Mouse (Mus musculus) stomach, embryonic 15.5 days (tissue): ENCODE measurements around the gene Tti1. TPM values are rescaled to one million over a fixed set of nuclear protein-coding genes. Genes with fewer than 3 reads are reported as not detected.

Experiments
- ATAC-seq: fragments of 200-750 bp; cut with Nextera tagmentation; 2 replicates; pipeline ENCODE4 v1.8.0; 2017; ENCODE audit warnings: low read depth, moderate number of reproducible peaks, moderate TSS enrichment; ENCODE audit not compliant: insufficient read depth, low FRiP score
- H3K27ac ChIP-seq: fragments of 300-500 bp; sonication (generic); 2 replicates; pipeline ENCODE4 v1.5.1; 2015; ENCODE audit warnings: mild to moderate bottlenecking, inconsistent platforms
- H3K27me3 ChIP-seq: fragments of 300-500 bp; sonication (generic); replicated peaks from 2 replicates; pipeline ENCODE4 v1.6.1; 2015; ENCODE audit warnings: inconsistent platforms
- H3K36me3 ChIP-seq: fragments of 300-500 bp; sonication (generic); 2 replicates; pipeline ENCODE4 v1.6.1; 2015; ENCODE audit warnings: inconsistent platforms
- H3K4me1 ChIP-seq: fragments of 300-500 bp; sonication (generic); 2 replicates; pipeline ENCODE4 v1.6.1; 2015; ENCODE audit warnings: inconsistent platforms
- H3K4me2 ChIP-seq: fragments of 300-500 bp; sonication (generic); 2 replicates; pipeline ENCODE4 v1.6.1; 2015; ENCODE audit warnings: mild to moderate bottlenecking, inconsistent platforms
- H3K4me3 ChIP-seq: fragments of 300-500 bp; sonication (generic); replicated peaks from 2 replicates; pipeline ENCODE4 v1.5.1; 2015; ENCODE audit warnings: inconsistent platforms
- H3K9ac ChIP-seq: fragments of 300-500 bp; sonication (generic); 2 replicates; pipeline ENCODE4 v1.6.1; 2015; ENCODE audit warnings: inconsistent platforms
- H3K9me3 ChIP-seq: fragments of 300-500 bp; sonication (generic); 2 replicates; pipeline ENCODE4 v1.6.1; 2016; ENCODE audit warnings: inconsistent platforms
- WGBS: fragments of 180-500 bp; shearing (Covaris S2); methylation state at CpG from one replicate; pipeline ENCODE4 v1.1.7; 2015; 5-methylcytosine and 5-hydroxymethylcytosine counted together
- polyA plus RNA-seq: library from polyadenylated mRNA; unstranded; fragments of >200 nt; fragmentation: Nextera tagmentation; extraction: Ambion mirVana; gene quantifications from 2 replicates; pipeline ENCODE4 v1.2.1, GENCODE M21; 2015

The Tti1 gene
- polyA plus RNA-seq, 1 experiment from 2014 or later, result 18.2 TPM

DNA sequence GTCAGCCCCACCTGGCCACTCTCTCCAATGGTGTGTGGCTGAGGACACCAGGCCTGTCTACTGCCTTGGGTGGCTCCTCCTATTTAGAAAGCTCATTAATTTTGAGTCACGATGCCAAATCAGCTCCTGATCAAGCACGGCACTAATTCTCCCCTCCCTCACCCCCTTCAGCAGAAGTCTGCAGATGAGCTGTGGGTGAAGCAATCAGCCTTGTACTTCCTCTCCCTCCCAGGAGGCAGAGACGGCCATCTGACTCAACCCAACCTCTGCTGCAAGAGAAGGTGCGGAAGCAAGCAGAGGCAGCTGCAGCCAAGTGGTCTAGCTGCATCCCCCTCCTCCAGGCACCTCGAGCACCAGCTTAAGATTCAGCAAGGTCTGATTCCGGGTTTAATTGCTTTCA lies 37.2 kb downstream of the Tti1 start:
- 71% methylated on average over 6 of the region's 6 CpGs for WGBS
- no peaks in the 10 kb centered on the region for H3K4me1 ChIP-seq
- ATAC-seq, result no peak
- H3K36me3 ChIP-seq, result peaks cover 8% of the 10 kb centered on the region; the same call in 1 of the 2 replicates
- H3K9ac ChIP-seq, result no peak overlapping the region
- no peaks in the 10 kb centered on the region for H3K27me3 ChIP-seq
- no peak overlapping the region for H3K4me3 ChIP-seq
- no peaks in the 10 kb centered on the region for H3K9me3 ChIP-seq
- no peak overlapping the region for H3K4me2 ChIP-seq
- no peak overlapping the region for H3K27ac ChIP-seq

DNA sequence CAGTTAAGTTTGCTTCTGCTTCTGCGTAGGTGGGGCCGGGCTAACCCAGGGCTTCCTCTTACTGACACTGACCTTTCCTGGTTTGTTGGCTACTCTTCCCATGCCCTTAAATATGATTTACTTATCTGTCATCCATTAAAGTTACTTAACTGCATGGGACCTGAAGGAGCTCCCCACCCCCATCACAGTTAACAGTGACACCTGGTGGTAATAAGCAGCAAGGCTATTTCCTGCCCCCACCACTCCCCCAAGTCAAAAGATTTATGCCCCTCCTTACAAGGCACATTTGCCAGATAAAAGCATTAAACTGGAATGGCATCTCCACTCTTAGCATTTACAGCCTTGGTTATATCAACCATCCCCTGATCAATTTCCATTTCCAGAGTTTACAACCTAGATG lies 38.3 kb downstream of the Tti1 start:
- Histone ChIP-seq H3K4me2 (no peak overlapping the region), H3K27ac (no peak overlapping the region), H3K4me3 (no peak overlapping the region), H3K36me3 (0 out of 2 replicates have a peak, but pooled peaks cover 11% of the 10 kb centered on the region), H3K9me3 (no peaks in the 10 kb centered on the region), H3K9ac (no peak overlapping the region), H3K4me1 (no peaks in the 10 kb centered on the region), H3K27me3 (no peaks in the 10 kb centered on the region)
- 72% methylated on average over 2 of the region's 2 CpGs for WGBS
- ATAC-seq, result no peak

- 60% methylated on average over 7 of the region's 7 CpGs for WGBS
- no peak for ATAC-seq
- no peak overlapping the region for H3K27ac ChIP-seq
These were observed 39.6 kb downstream of the Tti1 start for GRCm38 (mm10) chr2:157988416-157989190.

GRCm38 (mm10) chr2:157986235-157986634 lies 42.0 kb downstream of the Tti1 start:
- H3K27me3 ChIP-seq, result no peaks in the 10 kb centered on the region
- H3K4me3 ChIP-seq, result no peak overlapping the region
- H3K9ac ChIP-seq, result no peak overlapping the region
- 0 out of 2 replicates have a peak, but pooled peaks cover 3% of the 10 kb centered on the region for H3K36me3 ChIP-seq
- no peak for ATAC-seq
- no peak overlapping the region for H3K4me2 ChIP-seq
- 86% methylated on average over 6 of the region's 6 CpGs for WGBS
- no peak overlapping the region for H3K27ac ChIP-seq
- no peaks in the 10 kb centered on the region for H3K9me3 ChIP-seq
- H3K4me1 ChIP-seq, result no peaks in the 10 kb centered on the region

More at GRCm38 (mm10) chr2:157988416-157989190, 39.6 kb downstream of the Tti1 start:
- Histone ChIP-seq H3K4me2 (no peak overlapping the region), H3K9me3 (no peaks in the 10 kb centered on the region), H3K27me3 (no peaks in the 10 kb centered on the region), H3K4me1 (no peaks in the 10 kb centered on the region), H3K9ac (no peak overlapping the region), H3K36me3 (0 out of 2 replicates have a peak, but pooled peaks cover 11% of the 10 kb centered on the region), H3K4me3 (no peak overlapping the region)

- no peak overlapping the region for H3K9ac ChIP-seq
- no peak overlapping the region for H3K27ac ChIP-seq
- no peak overlapping the region for H3K4me3 ChIP-seq
- H3K4me1 ChIP-seq, result no peaks in the 10 kb centered on the region
- 0 out of 2 replicates have a peak, but pooled peaks cover 3% of the 10 kb centered on the region for H3K36me3 ChIP-seq
- no peaks in the 10 kb centered on the region for H3K9me3 ChIP-seq
- no peaks in the 10 kb centered on the region for H3K27me3 ChIP-seq
- ATAC-seq, result no peak
- no peak overlapping the region for H3K4me2 ChIP-seq
- 90% methylated on average over 4 of the region's 4 CpGs for WGBS
These were observed 42.6 kb downstream of the Tti1 start for GRCm38 (mm10) chr2:157985611-157986010.

- no peak overlapping the region for H3K4me2 ChIP-seq
- no peak overlapping the region for H3K9ac ChIP-seq
- WGBS, result 84% methylated on average over 4 of the region's 4 CpGs
- ATAC-seq, result no peak
- H3K4me1 ChIP-seq, result no peaks in the 10 kb centered on the region
- no peaks in the 10 kb centered on the region for H3K9me3 ChIP-seq
- no peaks in the 10 kb centered on the region for H3K27me3 ChIP-seq
- H3K4me3 ChIP-seq, result no peak overlapping the region
- 0 out of 2 replicates have a peak, but pooled peaks cover 3% of the 10 kb centered on the region for H3K36me3 ChIP-seq
- no peak overlapping the region for H3K27ac ChIP-seq
These were observed 45.0 kb downstream of the Tti1 start for GRCm38 (mm10) chr2:157983276-157983675.

DNA sequence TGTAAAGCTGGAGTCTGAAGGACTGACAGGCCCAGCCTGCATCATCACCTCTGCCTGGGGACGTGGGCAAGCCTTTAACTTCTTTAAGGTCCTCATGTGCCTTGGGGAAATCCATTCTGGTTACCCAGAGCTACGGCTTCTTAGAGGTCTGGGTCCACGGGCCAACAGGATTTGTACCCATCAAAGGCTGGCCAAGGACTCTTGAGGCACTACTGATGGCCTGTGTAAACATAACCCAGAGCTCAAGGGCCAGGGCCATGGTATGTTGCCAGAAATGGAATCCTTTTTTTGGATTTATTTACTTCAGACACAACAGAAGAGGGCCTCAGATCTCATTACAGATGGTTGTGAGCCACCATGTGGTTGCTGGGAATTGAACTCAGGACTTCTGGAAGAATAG lies 45.5 kb downstream of the Tti1 start:
- Histone ChIP-seq H3K36me3 (0 out of 2 replicates have a peak, but pooled peaks cover 3% of the 10 kb centered on the region), H3K9me3 (no peaks in the 10 kb centered on the region), H3K4me1 (no peaks in the 10 kb centered on the region), H3K4me2 (no peak overlapping the region), H3K9ac (no peak overlapping the region), H3K4me3 (no peak overlapping the region), H3K27me3 (no peaks in the 10 kb centered on the region), H3K27ac (no peak overlapping the region)
- no peak for ATAC-seq
- WGBS, result 79% methylated on average over 3 of the region's 3 CpGs

GRCm38 (mm10) chr2:157979241-157979640 lies 49.0 kb downstream of the Tti1 start:
- ATAC-seq, result no peak
- Histone ChIP-seq H3K27ac (no peak overlapping the region), H3K4me2 (no peak overlapping the region), H3K4me3 (no peak overlapping the region), H3K4me1 (0 out of 2 replicates have a peak, but pooled peaks cover 3% of the 10 kb centered on the region), H3K27me3 (0 out of 2 replicates have a peak, but pooled peaks cover 3% of the 10 kb centered on the region), H3K9ac (no peak overlapping the region), H3K9me3 (no peaks in the 10 kb centered on the region), H3K36me3 (no peaks in the 10 kb centered on the region)
- 40% methylated on average over 5 of the region's 5 CpGs for WGBS

- Histone ChIP-seq H3K4me2 (no peak overlapping the region), H3K27me3 (peaks cover 3% of the 10 kb centered on the region; the same call in 1 of the 2 replicates), H3K9ac (no peak overlapping the region), H3K9me3 (no peaks in the 10 kb centered on the region), H3K4me1 (0 out of 2 replicates have a peak, but pooled peaks cover 3% of the 10 kb centered on the region), H3K36me3 (no peaks in the 10 kb centered on the region), H3K27ac (no peak overlapping the region), H3K4me3 (no peak overlapping the region)
- no peak for ATAC-seq
- 3% methylated on average over 7 of the region's 7 CpGs for WGBS
These were observed 52.6 kb downstream of the Tti1 start for GRCm38 (mm10) chr2:157975595-157975994.

GRCm38 (mm10) chr2:157974604-157975501 lies 53.4 kb downstream of the Tti1 start:
- Histone ChIP-seq H3K9me3 (no peaks in the 10 kb centered on the region), H3K27ac (no peak overlapping the region), H3K36me3 (no peaks in the 10 kb centered on the region), H3K9ac (no peak overlapping the region), H3K4me3 (no peak overlapping the region), H3K4me2 (no peak overlapping the region), H3K27me3 (peaks cover 3% of the 10 kb centered on the region; the same call in 1 of the 2 replicates), H3K4me1 (0 out of 2 replicates have a peak, but pooled peaks cover 3% of the 10 kb centered on the region)
- 4% methylated on average over 23 of the region's 23 CpGs for WGBS
- ATAC-seq, result no peak

GRCm38 (mm10) chr2:157970669-157971068 lies 57.6 kb downstream of the Tti1 start:
- Histone ChIP-seq H3K27me3 (peaks cover 3% of the 10 kb centered on the region; the same call in 1 of the 2 replicates), H3K4me1 (0 out of 2 replicates have a peak, but pooled peaks cover 3% of the 10 kb centered on the region), H3K4me2 (no peak overlapping the region), H3K9me3 (no peaks in the 10 kb centered on the region), H3K4me3 (no peak overlapping the region), H3K9ac (no peak overlapping the region), H3K36me3 (no peaks in the 10 kb centered on the region), H3K27ac (no peak overlapping the region)
- ATAC-seq, result no peak
- 0% methylated on average over 3 of the region's 3 CpGs for WGBS
